Mouse (Mus musculus) brain, adult 2 months (tissue): ENCODE results near the gene Drc7.
"Not testable (repeated sequence)": the region's sequence is repeated elsewhere in the genome, so short reads cannot be mapped to it uniquely, and the experiment has no call there.

Experiments
- DNase-seq: peaks from one replicate; pipeline ENCODE4 v3.0.0; 2011; ENCODE audit warnings: low read depth, low spot score

The Drc7 gene

DNA sequence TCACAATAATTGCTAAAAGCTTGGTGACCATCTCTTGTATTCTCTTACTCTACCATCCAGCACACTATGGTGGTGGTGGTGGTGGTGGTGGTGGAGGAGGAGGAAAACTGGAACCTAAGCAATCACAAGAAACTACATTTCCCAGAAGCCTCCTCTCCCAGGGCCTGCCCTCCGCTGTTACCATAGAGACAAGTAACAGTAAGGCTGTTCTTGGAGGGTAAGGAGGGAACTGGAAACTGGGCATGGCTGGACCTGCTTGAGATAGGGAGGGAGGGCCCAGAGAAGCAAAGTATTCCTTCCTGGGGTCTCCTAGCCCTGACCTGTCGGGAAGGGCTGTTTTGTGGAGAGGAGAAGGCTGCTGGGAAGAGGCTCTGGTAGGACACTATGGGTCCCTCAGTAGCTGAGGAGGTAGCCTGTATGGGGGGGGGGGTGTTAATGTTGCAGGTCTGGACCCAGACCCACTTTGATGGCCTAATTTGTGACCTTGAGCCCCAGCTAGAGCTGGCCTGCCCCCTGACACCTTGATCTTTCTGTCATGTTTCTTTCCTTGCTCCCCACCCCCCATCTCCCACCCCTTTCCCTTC lies at the start of gene Drc7:
TSS of gene Drc7 (plus strand) at position 177 of the 584 bp plus-strand sequence.
- peak; percentile 62 for DNase-seq

- DNase-seq: no peak
These were observed 42.4 kb upstream of the Drc7 start for GRCm38 (mm10) chr8:95012442-95012919.

DNA sequence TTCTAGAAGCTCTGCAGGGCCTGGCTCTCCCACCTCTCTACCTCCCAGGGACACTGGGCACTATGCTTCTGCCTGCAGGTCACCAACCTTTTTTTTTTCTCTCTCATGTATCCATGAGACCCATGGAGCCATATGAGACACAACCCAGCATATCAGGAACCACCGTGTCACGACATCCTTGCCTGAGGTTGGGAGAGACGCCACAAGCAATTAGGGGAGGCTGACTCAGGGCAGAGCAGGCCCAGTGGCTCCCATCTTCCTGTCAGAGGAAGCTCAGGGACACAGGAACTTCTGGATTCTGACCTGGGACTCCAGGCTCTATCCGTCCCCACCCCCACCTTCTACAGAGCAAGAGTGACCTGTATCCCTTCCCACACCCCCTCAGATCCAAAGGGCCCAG lies 39.0 kb upstream of the Drc7 start:
- no peak for DNase-seq

- DNase-seq: no peak
These were observed 38.2 kb upstream of the Drc7 start for GRCm38 (mm10) chr8:95016684-95017083.

- DNase-seq: no peak
These were observed 37.5 kb upstream of the Drc7 start, which contains the start of gene Adgrg3 for GRCm38 (mm10) chr8:95017451-95017850. Gene Adgrg3 (plus strand): TSS chr8:95017692.

GRCm38 (mm10) chr8:95017969-95018635 lies 36.8 kb upstream of the Drc7 start:
- DNase-seq: no peak

- DNase-seq: no peak
These were observed 34.6 kb upstream of the Drc7 start for GRCm38 (mm10) chr8:95020293-95020777.

GRCm38 (mm10) chr8:95020821-95021220 lies 34.1 kb upstream of the Drc7 start:
- no peak for DNase-seq

DNA sequence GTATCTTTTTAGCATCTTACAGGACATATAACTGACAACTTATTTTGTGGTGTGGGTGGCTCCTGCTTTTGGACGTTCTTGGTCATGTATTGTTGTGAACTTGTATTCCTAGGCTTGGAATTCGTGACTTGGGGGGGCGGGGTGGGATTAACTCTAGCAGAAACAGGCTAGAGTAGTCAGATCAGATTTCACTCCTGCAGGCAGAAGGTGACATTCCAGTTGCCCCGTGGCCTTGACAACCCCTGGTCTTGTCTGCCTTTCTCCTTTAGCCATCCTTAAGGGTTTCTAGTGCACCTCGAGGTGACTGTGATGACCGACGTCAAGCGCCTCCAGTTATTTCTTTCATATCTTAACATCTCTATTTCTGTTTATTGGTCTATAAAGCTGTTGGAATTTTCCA lies 31.7 kb upstream of the Drc7 start:
- DNase-seq: no peak

- DNase-seq: no peak
These were observed 30.5 kb upstream of the Drc7 start for GRCm38 (mm10) chr8:95024387-95024786.

DNA sequence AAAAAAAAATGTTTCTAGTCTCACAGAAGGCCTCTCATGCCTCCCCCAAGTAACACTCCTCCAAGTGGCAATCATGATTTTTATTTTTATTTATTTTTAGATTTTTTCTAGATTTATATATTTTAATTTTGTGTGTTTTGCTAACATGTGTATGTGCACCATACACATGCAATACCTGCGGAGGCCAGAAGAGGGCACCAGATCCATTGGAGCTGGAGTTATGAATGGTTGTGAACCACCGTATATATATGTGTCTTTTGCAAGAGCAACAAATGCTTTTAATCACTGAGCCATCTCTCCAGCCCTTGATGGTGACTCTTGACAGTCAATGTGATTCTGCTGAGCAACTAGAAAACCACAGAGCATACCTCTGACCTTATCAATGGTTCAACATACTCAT lies 29.5 kb upstream of the Drc7 start:
- no peak for DNase-seq

- DNase-seq: not testable (repeated sequence)
These were observed 26.5 kb upstream of the Drc7 start for GRCm38 (mm10) chr8:95028391-95028790.

DNA sequence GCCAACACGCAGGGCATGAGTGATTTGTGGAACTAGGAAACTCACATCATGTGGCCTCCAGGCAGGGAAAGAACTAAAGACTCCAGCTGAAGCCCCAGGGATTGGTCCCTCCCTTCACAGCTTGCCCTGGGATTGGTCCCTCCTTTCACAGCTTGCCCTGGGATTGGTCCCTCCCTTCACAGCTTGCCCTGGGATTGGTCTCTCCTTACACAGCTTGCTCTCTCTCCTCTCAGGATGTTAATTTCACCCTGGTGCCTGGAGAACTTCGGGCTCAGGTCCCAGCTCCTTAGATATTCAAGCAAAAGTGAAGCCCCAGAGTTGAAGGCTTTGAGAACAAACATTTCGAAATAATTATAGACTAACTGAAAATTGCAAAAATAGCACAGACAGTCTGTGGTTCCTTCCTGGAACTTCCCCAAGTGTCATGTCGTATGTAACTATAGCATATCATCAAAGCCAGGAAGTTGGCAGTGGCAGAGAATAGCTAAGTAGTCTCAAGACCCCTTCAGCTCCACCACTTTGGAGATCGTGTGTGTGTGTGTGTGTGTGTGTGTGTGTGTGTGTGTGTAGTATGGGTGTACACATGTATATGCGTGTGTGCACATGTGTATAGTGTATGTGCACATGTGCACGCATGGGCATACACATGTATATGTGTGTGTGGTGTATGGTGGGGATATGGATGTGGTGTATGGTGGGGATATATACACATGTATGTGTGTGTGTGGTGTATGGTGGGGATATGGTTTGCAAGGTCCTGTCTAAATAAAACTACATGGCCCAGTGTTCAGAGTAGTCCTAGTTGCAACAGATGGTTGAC lies 17.6 kb upstream of the Drc7 start:
- DNase-seq: peak; percentile 79

DNA sequence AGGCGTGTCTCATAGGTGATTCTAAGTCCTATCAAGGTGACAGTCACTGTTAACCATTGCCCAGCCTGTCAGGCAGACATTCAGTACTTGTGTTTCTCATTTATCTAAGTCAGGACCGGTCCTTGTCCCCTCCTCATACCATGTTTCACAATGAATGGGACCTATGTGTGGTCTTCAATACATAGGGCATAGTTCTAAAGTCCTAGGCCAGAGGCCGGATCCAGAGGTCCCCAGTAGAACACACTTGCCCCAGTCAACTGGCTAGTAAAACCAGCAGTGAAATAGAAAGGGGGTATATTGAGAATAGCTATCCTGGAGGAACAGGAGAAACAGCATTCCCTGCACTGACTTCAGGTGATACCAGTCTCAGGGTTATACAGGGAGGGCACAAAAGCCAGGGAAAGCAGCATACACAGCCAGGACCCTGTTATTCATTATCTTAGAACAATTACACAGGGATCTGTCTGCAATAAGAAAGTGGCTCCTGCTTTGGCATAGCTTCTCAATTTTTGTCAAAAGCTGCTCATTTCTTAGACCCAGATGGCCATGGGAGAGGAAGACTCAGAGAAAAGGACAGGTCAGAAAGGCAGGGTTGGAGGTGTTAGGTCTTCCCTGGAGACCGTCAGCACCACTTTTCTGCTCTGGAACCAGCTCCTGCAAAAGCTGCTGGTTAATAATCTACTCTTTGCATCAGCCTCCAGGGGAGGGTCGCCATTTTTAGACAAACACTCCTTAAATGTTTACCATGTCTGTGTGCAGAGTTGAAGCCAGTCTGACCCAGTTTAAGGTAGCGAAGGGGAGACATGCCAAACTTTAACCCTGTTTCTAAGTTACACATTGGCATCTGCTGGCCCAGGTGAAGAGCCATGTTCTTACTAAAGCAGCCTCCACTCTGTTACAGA lies 12.8 kb upstream of the Drc7 start:
- no peak for DNase-seq

GRCm38 (mm10) chr8:95044811-95045210 lies 10.1 kb upstream of the Drc7 start:
- DNase-seq: peak; percentile 32

GRCm38 (mm10) chr8:95046982-95047381 lies 7.9 kb upstream of the Drc7 start:
- no peak for DNase-seq

DNA sequence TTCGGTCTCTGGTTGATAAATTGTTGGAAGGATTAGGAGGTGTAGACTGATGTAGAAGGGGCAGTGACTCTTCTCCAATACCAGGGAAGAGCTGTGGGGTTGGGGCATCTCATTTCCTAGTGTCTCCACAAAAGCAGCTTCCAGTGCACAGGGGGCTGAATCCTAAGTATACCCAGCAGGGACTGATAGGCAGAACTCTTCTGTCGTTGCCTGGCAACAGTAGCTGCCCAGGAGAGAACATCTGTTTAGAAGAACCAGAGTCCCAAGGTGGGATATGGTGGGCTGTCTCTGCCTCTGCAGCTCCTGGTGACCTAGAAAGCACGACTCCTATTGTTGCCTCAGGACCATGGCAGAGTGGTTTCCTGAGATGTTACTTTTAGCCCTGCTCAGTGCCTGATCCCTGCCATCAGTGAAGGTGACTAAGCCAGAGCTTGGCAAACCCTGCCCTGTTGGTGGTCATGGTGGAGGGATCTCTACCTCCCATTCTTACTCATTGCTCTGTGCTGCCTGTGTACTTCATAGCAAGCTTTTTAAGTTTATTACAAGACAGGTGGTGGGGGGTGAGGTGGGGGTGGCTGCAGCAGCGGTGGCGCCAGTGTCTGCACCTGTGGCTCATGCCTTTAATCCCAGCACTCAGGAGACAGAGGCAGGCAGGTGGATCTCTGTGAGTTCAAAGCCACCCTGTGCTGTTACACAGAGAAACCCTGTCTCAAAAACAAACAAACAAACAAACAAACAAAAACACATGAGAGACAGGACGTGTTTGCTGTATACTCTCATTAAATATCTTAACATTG lies 6.8 kb upstream of the Drc7 start:
- DNase-seq: peak; percentile 10

- no peak for DNase-seq
These were observed 5.3 kb upstream of the Drc7 start for GRCm38 (mm10) chr8:95049636-95050035.

DNA sequence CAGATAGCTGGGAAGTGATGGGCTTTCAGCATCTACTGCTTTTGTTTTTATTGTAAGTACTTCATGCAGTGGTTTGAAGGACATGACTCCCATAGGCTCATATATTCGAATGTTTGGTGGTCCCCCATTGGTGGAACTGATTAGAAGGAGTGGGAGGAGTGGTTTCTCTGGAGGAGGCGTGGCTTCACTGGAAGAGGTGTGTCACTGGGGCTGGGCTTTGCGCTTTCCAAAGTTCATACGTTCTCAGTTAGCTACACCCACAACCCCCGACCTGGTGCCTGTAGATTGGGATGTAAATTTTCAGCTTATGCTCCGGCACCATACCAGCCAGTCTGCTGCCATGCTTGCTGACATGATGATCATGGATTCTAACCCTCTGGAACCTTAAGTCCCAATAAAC lies 465 bp upstream of the Drc7 start:
- DNase-seq: no peak

GRCm38 (mm10) chr8:95056414-95056813 lies 1.5 kb downstream of the Drc7 start:
- DNase-seq: no peak
